Mouse (Mus musculus): ENCODE measurements at regions not wholly inside any gene's neighbourhood (a gene's known extent, or its start where the extent isn't known, plus 50 kb on each side); places are given as distances from the start of the nearest gene placed in this dataset.

GRCm38 (mm10) chr2:103891240-103891767 is 66.5 kb upstream of the Lmo2 start:
- in situ Hi-C loops (cut with MboI, MseI) = no loop called here

DNA sequence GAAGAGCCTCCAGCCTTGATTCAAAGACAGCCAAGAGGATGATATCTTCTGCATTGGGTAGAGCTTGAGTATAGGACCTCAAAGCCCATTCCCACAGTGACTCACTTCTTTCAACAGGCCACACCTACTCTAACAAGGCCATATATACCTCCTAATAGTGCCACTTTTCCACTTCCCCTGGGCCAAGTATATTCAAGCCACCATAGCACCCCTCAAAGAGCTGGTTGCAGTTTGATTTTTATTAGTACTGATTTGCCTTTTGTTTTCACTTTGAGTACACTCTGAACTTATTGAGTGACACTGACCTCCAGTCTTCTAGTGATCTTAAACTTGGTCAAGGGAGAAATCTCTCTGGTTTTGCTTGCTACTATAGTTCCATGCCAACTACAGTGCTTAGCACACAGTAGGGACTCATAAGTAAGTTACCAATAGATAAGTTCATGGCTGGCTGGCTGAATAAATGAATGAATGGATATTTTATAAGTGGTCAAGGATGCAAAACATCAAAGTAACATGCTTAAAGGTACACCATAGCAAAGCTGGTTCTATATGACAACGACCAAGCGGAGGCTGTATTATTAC is 64.5 kb upstream of the Lmo2 start:
- in situ Hi-C loops (cut with MboI, MseI) = no loop called here

GRCm38 (mm10) chr2:103893805-103894204 is 64.0 kb upstream of the Lmo2 start:
- in situ Hi-C loops (cut with MboI, MseI) = no loop called here

DNA sequence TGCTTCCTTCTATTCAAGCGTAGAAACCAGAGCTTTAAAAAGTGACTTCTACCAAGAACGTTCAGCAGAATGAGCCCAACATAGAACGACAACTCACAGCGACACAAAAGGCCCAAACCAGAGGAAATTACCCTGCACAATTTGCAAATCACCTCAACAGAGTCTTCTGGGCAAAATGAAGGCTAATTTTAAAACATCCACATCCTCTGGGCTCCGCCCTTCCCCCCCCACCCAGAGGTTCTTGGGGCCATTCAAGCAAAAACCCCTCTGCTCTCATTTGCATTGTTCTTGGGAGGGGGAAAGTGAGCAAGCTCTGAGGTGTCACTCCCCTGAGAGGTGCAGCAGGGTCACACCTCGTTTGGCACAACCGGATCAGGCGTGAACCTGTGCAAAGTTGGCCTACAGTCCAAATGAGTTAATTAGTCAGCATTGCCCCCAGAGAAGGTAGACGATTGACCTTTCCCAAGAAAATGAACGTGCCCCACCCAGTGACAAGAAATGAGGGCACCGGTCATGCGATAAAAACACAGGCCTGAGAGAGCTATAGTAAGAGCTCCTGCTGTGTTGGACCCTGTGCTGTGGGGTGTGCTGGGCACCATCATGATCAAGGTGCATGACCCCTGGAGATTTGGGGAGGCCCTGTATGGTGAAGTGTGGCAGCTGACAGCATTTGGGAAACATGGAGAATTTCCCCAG is 62.7 kb upstream of the Lmo2 start:
- in situ Hi-C loops (cut with MboI, MseI) = no loop called here

DNA sequence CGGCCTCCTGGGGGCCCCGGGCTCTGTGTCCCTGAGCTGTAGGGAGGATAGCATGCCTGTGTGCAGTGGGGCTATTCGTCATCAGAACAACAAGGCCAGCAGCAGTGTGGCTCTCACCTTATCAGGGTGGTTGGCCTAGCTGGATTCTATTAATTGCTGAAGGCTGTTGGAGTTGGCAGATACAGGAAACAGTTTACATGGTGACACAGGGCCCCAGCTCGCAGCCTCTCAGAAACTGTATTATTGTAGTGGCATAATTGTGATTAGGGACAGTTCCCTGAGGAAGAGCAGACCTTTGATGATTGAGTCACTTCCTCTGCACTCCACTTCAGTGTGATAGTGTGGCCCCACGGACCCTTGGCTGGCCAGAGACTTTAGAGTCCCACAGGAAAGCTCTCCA is 61.6 kb upstream of the Lmo2 start:
- in situ Hi-C loops (cut with MboI, MseI) = no loop called here

GRCm38 (mm10) chr2:103896814-103897213 is 61.0 kb upstream of the Lmo2 start:
- in situ Hi-C loops (cut with MboI, MseI) = no loop called here

GRCm38 (mm10) chr2:103899713-103900112 is 58.1 kb upstream of the Lmo2 start:
- in situ Hi-C loops (cut with MboI, MseI) = no loop called here

DNA sequence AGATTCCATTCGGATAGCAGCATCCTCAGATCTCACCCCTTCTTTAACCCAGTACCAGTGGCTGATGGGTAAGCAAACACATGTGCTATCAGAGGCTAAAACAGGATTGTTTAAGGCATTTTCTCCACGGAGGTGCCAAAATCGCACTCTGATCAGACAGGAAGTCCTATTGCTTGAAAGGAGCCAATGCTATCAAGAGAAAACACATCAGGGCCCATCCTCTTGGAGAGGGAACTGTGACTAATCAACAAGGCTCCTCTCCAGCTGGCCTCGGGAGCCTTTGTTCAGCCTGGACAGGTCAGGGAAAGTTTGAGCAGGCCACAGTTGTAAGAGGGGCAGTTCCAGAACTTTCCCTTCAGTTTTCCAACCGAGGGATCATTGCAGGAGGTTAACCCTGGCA is 57.4 kb upstream of the Lmo2 start:
- in situ Hi-C loops (cut with MboI, MseI) = no loop called here

- in situ Hi-C loops (cut with MboI, MseI) = no loop called here
Observed at GRCm38 (mm10) chr2:103901457-103901856, 56.3 kb upstream of the Lmo2 start.

- in situ Hi-C loops (cut with MboI, MseI) = no loop called here
Observed at GRCm38 (mm10) chr2:103902777-103903176, 55.0 kb upstream of the Lmo2 start.

DNA sequence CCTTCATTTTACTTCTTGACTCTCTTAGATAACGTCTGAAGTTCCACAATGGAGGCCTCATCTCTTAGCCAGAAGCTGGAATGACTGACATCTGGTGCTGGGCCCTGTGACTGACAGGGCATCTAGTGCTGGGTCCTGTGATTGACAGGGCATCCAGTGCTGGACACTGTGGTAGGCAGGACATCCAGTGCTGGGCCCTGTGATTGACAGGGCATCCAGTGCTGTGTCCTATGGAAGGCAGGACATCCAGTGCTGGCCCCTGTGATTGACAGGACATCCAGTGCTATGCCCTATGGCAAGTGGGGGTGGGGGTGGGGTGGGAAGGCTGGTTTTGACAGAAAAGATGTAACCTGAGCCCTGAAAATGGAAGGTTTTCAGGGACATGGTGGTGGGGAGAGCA is 52.1 kb upstream of the Lmo2 start:
- in situ Hi-C loops (cut with MboI, MseI) = no loop called here

DNA sequence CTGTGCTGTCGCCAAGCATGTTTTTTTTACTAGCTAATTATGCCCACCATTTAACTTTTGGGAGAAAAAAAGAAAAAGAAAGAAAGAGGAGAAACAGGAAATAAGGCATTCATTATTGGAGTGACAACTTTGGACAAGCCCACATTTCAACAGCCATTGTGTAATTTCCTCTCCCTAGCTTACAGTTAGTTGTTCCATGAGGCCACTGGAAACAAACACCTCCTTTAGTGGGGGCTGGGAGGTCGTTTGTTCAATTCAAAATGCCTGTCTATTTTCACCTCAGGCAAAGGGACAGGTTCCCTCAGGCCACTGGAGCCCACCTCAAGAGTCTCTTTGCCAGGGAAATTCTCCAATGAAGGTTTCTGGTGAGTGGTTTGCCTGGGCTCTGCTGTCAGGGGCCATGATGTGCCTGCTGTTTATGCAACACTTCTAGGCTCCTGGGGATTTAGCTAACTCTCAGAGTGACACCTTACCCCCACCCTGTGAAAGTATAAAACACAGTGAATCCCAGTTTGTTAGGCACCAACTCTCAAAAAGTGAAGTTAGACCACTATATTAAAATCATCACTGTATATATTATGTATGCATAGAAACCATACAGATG is 51.1 kb upstream of the Lmo2 start:
- in situ Hi-C loops (cut with MboI, MseI) = no loop called here
